Mouse (Mus musculus) MEL-GATA-1-ER (cell line): ENCODE measurements around the gene Nhlrc3.

Experiments used
- DNase-seq: peaks from one replicate; pipeline ENCODE4 v3.0.0-alpha.2; 2012; ENCODE audit warnings: low read depth; ENCODE audit errors: extremely low read depth

The Nhlrc3 gene

GRCm38 (mm10) chr3:53454561-53454960 is 8.6 kb downstream of the Nhlrc3 start:
- no peak for DNase-seq

GRCm38 (mm10) chr3:53454005-53454404 is 9.1 kb downstream of the Nhlrc3 start:
- no peak for DNase-seq

- no peak for DNase-seq
Observed at GRCm38 (mm10) chr3:53453346-53453745, 9.8 kb downstream of the Nhlrc3 start.

- DNase-seq: no peak
Observed at GRCm38 (mm10) chr3:53452351-53452750, 10.8 kb downstream of the Nhlrc3 start.

GRCm38 (mm10) chr3:53450666-53451065 is 12.5 kb downstream of the Nhlrc3 start:
- no peak for DNase-seq

- DNase-seq: peak; percentile 69
Observed at GRCm38 (mm10) chr3:53448208-53448607, 14.9 kb downstream of the Nhlrc3 start.

GRCm38 (mm10) chr3:53446801-53447200 is 16.3 kb downstream of the Nhlrc3 start:
- no peak for DNase-seq

- DNase-seq: no peak
Observed at GRCm38 (mm10) chr3:53445540-53445939, 17.6 kb downstream of the Nhlrc3 start.

- no peak for DNase-seq
Observed at GRCm38 (mm10) chr3:53436550-53436949, 26.6 kb downstream of the Nhlrc3 start.

GRCm38 (mm10) chr3:53434610-53435009 is 28.5 kb downstream of the Nhlrc3 start:
- no peak for DNase-seq

- DNase-seq: no peak
Observed at GRCm38 (mm10) chr3:53423576-53423975, 39.6 kb downstream of the Nhlrc3 start.

GRCm38 (mm10) chr3:53422691-53423090 is 40.4 kb downstream of the Nhlrc3 start:
- no peak for DNase-seq

GRCm38 (mm10) chr3:53421656-53422055 is 41.5 kb downstream of the Nhlrc3 start:
- no peak for DNase-seq

- DNase-seq: no peak
Observed at GRCm38 (mm10) chr3:53417701-53418100, 45.4 kb downstream of the Nhlrc3 start.

GRCm38 (mm10) chr3:53416036-53416506 is 47.1 kb downstream of the Nhlrc3 start:
- no peak for DNase-seq

GRCm38 (mm10) chr3:53413959-53414358 is 49.2 kb downstream of the Nhlrc3 start:
- DNase-seq: no peak

- DNase-seq: peak; percentile 5
Observed at GRCm38 (mm10) chr3:53413465-53413864, 49.7 kb downstream of the Nhlrc3 start.

GRCm38 (mm10) chr3:53412259-53412658 is 50.9 kb downstream of the Nhlrc3 start:
- DNase-seq: no peak

- no peak for DNase-seq
Observed at GRCm38 (mm10) chr3:53410031-53410430, 53.1 kb downstream of the Nhlrc3 start.

GRCm38 (mm10) chr3:53407145-53407544 is 56.0 kb downstream of the Nhlrc3 start:
- no peak for DNase-seq
